Mouse (Mus musculus) adrenal gland, postnatal 4 days (tissue): ENCODE measurements around the gene Grasp. TPM values are rescaled to one million over a fixed set of nuclear protein-coding genes. Genes with fewer than 3 reads are reported as not detected.
A peak's percentile ranks its signal among the peaks of the same experiment; 100 is the strongest.

Experiments
- DNase-seq, 2 experiments: peaks; one replicate each; pipeline ENCODE4 v3.0.0; 2021 to 2022; ENCODE audit warnings: low spot score in 2 of 2, mixed read lengths in 2 of 2
- total RNA-seq, 2 experiments: library from RNA; stranded (reverse); gene quantifications; 2 replicates each; pipeline ENCODE4 v1.2.3; 2021

The Grasp gene
- total RNA-seq, 2 experiments from 2014 or later = 18.6 to 20.3 TPM

GRCm38 (mm10) chr15:101193971-101194370 lies 30.0 kb upstream of the Grasp start:
- no peak for DNase-seq

GRCm38 (mm10) chr15:101194951-101195823 lies 28.8 kb upstream of the Grasp start:
- DNase-seq = no peak

- no peak for DNase-seq
Measured at GRCm38 (mm10) chr15:101196079-101196795, 27.8 kb upstream of the Grasp start.

GRCm38 (mm10) chr15:101196961-101197360 lies 27.0 kb upstream of the Grasp start:
- DNase-seq = no peak

GRCm38 (mm10) chr15:101197497-101198179 lies 26.4 kb upstream of the Grasp start:
- DNase-seq = no peak

- peak in 1 of 2 experiments; percentile 64 for DNase-seq
Measured at GRCm38 (mm10) chr15:101198218-101198617, 25.8 kb upstream of the Grasp start.

- DNase-seq = no peak
Measured at GRCm38 (mm10) chr15:101198850-101199249, 25.1 kb upstream of the Grasp start.

- no peak for DNase-seq
Measured at GRCm38 (mm10) chr15:101200777-101201295, 23.2 kb upstream of the Grasp start.

GRCm38 (mm10) chr15:101201414-101201813 lies 22.6 kb upstream of the Grasp start:
- DNase-seq = no peak

- DNase-seq = no peak
Measured at GRCm38 (mm10) chr15:101203673-101204072, 20.3 kb upstream of the Grasp start.

GRCm38 (mm10) chr15:101204781-101205180 lies 19.2 kb upstream of the Grasp start:
- no peak for DNase-seq

- DNase-seq = peak in 1 of 2 experiments; percentile 51
Measured at GRCm38 (mm10) chr15:101210228-101210627, 13.8 kb upstream of the Grasp start.

GRCm38 (mm10) chr15:101210998-101211613 lies 12.9 kb upstream of the Grasp start:
- no peak for DNase-seq

- DNase-seq = no peak
Measured at GRCm38 (mm10) chr15:101212435-101212834, 11.6 kb upstream of the Grasp start.

- no peak for DNase-seq
Measured at GRCm38 (mm10) chr15:101215136-101215535, 8.9 kb upstream of the Grasp start.

- DNase-seq = no peak
Measured at GRCm38 (mm10) chr15:101216036-101216435, 8.0 kb upstream of the Grasp start.

GRCm38 (mm10) chr15:101220905-101221297 lies 3.1 kb upstream of the Grasp start:
- DNase-seq = no peak

GRCm38 (mm10) chr15:101221298-101222104 lies 2.5 kb upstream of the Grasp start:
- peak; percentile 79 to 84 for DNase-seq

- no peak for DNase-seq
Measured at GRCm38 (mm10) chr15:101222897-101223482, 998 bp upstream of the Grasp start.

- no peak for DNase-seq
Measured at GRCm38 (mm10) chr15:101223596-101223995, 392 bp upstream of the Grasp start.
